Mouse (Mus musculus) liver, adult (tissue): ENCODE data around the gene Lyar.

Source experiments
- GATA4 ChIP-seq: IDR thresholded peaks from 2 replicates; pipeline ENCODE4 v1.6.1; 2014; ENCODE audit warnings: mild to moderate bottlenecking, low read length; ENCODE audit not compliant: insufficient replicate concordance

The Lyar gene

DNA sequence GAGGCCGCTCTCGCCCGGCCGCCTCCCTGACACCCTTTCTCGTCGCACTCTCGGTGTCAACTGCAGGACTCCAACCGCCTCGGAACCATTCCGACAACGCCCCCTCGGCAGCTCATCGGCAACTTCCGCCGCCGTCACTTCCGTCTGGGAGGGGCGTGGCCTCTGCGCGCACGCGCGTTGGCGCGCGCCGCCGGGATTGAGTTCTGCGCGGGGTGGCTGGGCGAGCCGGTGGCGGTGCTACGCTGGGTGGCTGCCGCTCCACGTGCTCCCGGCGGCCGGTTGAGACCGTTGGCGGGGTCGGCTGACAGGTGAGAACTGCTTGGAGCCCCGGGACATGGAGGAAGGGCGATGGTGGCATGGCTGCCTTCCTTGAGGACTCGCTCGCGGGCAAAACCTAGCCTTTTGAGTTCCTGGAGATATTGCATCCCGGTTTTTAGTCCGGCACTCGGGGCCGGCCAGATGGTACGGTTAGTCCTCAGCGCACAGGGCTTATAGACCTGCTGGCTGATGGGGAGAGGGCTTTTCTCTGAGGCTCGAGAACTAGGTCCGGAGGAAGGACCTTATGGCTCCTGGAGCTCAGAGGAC lies at the start of gene Lyar, which contains the start of gene Zbtb49:
Gene Lyar (plus strand): TSS at position 143 of the 585 bp plus-strand sequence.
Gene Zbtb49 (minus strand): TSS at position 130 of the 585 bp plus-strand sequence.
- TF ChIP-seq GATA4, result peak; percentile 20; the same call in 1 of the 2 replicates

DNA sequence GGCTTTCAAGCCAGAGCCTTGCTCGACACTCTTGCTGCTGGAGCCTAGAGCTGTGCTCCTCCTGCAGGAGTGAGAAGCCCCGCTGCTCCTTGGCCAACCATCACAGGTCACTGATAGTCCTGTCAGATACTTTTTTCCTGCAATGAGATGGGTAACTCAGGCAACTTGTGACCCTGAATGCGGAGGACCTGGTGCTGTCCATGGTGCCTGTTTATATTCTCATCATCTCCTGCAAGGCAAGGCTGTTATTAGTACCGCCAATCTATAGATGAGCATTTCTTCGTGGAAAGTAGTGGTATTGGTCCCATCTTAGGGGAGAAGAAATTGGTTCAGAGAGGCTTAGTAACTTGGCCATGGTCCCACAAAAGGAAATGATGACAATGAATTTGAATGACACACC lies 46.5 kb upstream of the Lyar start:
- TF ChIP-seq GATA4, result no peak

DNA sequence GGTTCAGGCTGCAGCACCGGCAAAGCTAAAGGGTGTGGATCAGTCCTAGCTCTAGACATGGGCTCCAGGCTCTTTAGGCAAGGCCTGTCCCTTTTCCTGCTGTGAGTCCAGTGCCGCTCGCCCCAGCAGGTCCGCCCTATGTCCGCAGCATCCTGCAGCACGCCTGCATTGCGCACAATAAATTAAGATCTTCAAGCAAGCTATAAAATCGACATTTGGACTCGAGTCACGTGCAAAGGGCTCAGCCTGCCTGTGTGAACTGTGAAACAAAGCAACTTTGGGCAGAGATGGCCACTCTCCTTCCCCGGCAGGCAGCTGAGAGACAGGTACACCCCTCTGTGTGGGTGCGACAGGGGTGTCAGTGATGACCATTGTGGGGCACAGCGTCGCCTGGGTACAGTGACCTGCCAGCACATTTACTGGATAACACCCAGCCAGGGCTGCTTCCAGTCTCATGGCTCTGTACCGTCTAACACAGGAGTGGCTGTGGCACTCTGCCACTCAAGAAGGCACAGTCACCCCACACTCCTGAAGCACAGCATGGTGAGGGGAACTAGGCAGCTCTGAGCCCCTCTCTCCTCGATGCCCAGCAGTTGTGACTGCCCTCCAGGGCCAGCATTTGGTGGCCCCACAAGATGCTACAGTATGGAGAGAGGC lies 45.9 kb upstream of the Lyar start:
- TF ChIP-seq GATA4, result no peak

DNA sequence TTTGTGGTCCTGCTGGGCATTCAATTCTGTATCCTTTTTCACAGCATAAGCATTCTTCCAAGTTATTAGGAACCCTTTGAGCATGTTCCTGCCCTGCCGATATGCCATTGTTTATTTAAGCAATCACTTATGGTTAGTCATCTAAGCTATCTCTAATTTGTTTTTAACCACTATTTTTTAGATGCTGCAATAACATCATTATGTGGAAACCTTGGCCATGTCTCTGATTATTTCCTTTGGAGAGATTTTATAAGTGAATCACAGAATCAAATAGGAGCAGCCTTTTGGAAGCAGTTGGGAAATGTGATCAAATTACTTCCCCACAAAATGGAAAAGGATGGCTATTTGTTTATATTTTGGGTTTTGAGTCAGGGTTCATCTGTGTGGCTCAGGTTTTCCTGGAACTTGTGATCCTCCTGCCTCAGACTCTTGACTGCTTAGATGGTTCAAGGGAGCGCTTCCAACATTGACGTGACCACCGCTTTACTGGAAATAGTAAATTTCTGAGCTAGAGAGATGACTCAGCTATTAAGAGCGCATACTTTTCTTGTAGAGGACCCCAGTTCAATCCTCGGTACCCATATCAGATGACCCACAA lies 35.5 kb upstream of the Lyar start:
- TF ChIP-seq GATA4, result no peak

DNA sequence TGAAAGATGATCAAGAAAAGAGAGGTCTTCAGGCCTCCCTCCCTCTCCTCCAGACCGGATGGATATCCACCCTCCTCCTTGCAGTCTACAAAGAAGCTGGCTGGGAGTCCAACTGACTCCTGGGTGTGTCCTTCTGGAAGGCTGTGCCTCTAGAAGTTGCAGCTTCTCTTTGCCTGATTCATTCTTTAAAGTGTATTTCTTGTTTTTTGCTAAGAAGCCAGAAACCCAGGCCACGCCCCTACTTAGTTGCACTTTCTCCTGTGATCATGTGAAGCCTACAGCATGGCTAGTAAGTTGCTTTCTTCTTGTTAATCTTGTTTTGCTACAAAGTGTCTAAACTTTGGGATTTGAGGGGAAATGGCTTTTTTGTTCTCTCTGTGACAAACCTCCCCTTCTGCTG lies 33.3 kb upstream of the Lyar start:
- no peak for TF ChIP-seq GATA4

DNA sequence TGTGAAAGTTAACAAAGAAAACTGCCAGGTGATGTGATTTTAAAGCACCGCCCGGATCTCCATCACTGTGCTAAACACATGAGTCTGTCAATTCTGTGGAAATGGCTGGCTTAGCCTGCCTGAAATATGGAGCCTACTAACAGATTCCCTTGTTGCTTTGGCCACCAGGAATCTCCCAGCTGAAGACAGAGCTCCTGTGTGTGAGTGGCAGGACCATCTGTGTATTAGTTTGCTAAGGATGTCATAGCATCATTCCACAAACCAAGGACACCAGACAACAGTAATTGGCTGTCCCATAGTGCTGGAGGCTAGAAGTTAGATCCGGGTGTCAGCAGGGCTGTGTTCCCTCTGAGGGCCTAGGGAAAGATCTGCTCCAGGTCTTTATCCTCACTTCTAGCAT lies 29.4 kb upstream of the Lyar start:
- no peak for TF ChIP-seq GATA4

DNA sequence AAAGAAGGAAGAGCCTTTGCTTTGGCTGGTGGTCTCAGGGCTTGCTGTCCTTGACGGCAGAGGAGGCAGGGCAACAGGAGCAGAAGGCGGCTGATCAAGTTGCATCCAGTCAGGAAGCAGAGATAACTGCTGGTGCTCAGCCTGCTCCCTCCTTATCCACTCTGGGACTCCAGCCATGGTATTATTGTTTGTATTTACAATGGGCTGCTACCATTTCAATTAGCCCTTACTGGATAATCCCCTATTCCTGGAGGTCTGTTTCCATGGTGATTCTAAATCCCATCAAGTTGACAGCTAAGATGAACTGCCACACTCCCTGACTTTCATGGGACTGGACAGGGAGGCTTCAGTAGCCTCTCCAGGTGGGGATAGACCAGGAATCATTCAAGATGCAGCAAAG lies 25.3 kb upstream of the Lyar start:
- no peak for TF ChIP-seq GATA4

DNA sequence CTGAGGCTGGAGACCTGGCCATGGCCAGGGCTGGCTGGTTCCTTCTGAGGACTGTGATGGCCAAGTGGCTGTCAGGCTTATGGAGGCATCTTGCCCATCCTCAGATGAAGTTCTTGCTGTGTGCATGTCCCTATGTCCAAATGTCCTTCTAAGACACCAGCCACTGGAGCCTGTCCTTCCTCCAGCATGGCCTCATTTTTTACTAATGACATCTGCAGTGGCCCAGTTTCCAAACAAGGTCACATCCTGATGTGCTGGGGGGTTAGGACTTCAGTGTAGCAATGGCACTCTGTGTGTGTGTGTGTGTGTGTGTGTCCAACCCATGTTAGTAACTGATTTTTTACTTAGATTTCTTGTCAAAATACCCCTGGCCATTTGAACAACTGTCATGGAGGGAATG lies 24.3 kb upstream of the Lyar start:
- no peak for TF ChIP-seq GATA4

DNA sequence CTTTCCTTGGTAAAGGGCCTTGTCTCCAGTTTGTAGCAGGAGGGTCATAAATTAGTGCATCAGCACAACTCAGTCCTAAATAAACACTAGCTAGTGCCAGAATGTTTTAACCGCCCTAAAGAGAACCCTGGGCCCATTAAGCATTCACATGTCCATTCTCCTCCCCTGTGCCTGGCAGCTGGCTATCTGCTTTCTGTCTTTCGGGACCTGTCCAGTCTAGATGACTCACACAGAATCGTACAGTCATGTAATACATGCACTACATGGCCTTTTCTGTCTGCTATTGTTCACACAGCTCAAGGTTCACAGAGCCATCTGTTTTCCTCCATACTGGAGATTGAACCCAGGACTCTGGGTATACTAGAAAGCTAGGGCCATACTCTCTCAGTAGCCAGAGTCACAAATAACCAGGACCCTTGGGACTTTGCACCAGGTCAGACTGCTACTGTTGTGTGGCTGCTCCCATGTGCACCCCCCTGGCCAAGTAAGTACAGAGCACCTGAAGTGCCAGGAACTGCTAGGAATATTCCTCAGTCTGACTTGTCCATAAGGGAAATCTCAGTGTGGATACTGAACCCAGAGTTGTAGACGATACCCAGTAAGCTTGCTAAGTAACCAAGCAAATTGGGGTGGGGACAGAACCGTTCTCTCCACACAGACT lies 23.3 kb upstream of the Lyar start:
- no peak for TF ChIP-seq GATA4

DNA sequence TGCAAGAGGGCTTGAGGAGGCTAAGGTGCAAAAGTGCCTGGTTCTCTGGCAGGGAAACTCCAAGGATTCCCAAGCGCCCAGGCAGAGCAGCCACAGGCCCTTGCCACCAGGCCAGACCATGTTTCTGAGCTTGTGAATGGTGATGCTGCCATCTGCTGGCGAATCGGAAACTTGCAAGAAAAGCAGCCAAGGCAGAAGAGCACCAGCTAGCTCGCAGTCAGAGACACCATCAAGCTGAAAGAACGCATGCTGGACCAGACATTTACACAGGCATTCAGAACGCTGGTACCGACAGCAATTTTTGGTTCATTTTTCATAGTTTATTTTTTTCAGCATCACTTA lies 22.8 kb upstream of the Lyar start:
- TF ChIP-seq GATA4, result no peak

DNA sequence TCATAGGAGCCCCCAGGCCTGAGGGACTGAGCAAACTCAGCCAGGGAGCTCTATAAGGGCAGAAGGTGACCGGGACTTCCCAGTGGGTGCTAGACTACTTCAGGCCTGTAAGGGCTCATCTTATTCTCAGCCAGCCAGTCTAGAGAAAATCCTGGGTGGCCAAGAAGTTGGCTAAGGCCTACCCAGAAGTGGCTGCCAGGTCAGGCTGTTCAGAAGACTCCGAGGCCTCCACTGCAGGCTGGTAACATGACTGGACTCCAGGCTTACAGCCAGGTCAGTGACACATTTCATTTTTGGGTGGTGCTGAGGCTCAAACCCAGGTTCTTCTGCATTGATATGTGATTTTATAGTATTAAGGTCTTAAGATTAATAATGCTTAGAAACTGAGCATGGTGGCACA lies 20.6 kb upstream of the Lyar start:
- TF ChIP-seq GATA4, result no peak

DNA sequence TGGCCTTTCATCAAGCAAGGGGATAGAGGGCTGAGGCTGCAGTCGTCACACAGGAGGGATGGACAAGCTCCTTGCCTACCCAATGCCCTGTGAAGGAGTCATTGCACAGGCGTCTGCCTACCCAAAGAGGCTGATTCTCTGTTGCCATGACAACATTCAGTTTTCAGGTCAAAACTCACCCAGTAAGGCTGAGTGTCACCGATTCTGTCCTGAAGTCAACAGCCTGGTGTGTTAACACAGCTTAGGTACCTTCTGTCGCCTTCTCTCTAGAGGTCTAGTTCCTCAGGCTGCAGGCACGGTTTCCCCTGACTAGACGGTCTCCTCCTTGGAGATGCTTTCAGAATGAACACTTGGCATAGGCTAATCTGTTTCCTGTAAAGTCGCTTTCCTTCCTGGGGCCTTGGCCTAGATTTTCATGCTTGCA lies 15.0 kb upstream of the Lyar start:
- peak; percentile 74; the same call in 1 of the 2 replicates for TF ChIP-seq GATA4

DNA sequence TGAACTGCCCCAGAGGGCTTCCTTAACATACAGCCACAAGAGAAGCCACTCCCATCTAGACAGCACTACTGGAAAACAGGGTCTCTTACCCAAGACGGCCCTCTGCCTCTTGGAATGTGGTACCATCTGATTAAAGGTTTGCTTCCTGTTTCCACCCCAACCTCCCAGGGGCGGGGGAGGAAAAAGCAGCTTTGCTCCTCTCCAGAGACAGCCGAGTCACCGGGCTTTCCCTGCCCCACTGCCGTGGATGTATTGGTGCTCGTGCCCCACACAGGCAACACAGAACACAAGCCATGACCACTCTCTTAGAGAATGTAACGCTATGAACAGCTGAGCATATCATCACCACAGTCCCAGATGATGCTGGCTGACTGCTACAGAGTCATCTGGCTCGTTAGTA lies 11.3 kb upstream of the Lyar start:
- TF ChIP-seq GATA4, result no peak

DNA sequence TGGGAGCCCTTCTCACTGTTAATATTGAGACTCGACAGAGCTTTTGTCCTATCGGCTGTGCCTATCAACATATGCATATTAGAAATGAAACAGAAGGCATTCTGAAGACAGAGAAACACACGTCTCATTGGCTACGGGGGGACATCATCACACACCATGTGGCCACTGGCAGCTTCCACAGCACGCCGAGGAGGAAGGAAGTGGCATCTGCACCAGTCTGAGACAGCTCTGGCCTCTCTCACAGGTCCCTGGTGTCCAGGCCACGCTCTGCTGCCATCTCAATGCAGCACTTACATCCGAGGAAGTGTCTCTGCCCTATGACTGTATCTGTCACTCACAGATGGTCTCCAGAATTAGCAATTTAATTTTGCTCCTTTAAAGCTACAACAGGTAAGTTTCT lies 8.6 kb upstream of the Lyar start:
- no peak for TF ChIP-seq GATA4

DNA sequence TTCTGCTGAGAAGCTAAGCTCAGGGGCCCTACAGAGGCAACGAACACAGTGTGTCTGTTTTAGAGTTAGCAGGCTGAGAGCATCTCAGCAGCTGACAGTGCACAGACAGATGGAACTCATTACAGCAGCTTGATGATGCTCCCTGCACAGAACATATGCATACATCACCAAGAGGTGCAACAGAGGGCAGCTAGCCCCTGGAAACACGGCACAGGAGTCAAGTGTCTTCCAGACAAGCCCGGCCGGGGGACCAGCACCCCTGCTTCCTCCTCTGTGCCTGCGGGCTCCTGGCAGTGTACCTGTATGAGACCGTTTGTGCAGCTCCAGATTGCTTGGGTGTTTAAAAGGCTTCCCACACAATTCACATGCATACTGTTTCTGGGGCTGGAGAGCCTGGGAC lies 7.3 kb upstream of the Lyar start:
- no peak for TF ChIP-seq GATA4

DNA sequence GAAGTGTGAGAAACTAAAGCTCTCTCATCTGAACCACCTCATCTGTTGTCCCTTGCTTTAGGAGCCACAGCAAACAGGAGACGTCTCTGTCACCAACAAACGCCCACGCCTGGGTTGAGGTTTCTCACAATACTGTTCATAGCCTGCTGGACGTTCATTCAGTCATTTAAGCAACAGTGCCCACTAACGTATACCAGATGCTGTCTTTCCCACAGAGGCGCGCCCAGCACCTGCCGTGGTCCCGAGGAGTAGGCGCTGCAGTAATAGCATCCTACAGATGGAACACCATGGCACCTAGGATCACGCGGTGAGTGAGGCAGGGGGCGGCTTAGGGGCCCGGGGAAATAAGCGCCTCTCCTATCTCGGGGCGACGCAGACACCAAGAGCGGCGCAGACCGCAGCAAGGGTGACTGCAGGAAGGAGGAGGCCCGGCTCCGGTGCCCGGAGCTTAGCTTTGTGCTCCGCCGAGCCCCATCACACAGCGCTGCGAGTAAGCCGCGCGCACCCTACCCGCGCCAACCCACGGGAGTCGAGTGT lies 431 bp upstream of the Lyar start:
- TF ChIP-seq GATA4, result no peak
